Mouse (Mus musculus) lung, adult 2 months (tissue): Measurements from ENCODE around the gene Klhl3.

ENCODE experiments used
- CTCF ChIP-seq: fragments of 200-500 bp; IDR thresholded peaks from 2 replicates; pipeline ENCODE4 v1.5.1; 2011; ENCODE audit warnings: mild to moderate bottlenecking, low read length, control low read depth; ENCODE audit not compliant: insufficient read depth
- POLR2A ChIP-seq: fragments of 200-500 bp; IDR thresholded peaks from 2 replicates; pipeline ENCODE4 v1.6.1; 2011; ENCODE audit warnings: low read depth, mild to moderate bottlenecking, control low read depth, low read length, borderline replicate concordance; ENCODE audit errors: extremely low read depth

GRCm38 (mm10) chr13:58045278-58045677 is 68.1 kb downstream of the Klhl3 start:
- TF ChIP-seq CTCF (peak; percentile 27; the same call in 1 of the 2 replicates), POLR2A (no peak)
